Comparison of ENCODE assay signal across 28 mouse cellular contexts in the genomic region with DNA sequence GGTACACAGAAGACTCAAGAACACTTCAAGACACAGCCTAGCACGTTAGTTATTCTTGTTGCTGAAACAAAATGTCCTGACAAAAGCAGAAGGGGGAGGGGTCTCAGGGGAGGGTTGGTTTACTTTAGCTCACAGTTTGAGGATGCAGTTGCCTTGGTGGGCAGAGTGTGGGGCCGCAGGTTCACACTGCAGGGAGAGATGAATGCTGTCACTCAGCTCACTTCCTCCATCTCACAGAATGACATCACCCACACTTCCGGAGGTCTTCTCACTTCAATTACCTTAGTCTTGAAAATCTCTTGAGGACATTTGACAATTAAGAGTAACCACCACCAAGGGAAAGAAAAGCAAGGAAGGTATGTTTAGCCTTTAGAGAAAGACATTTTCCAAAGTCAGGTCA.
DNase-seq lines count a peak whose midpoint lies in the region; ATAC-seq and TF ChIP-seq lines count a peak whose summit lies in the region.
"Had no signal": no experiment of that assay in that cellular context is flagged by ENCODE, and none has a peak within 500 bp of the region (broad histone marks: within the 10 kb centered on the region; RNA-seq: fewer than 3 reads in every experiment).

No protein-coding gene starts in this region.

- peak overlapping the region; percentile 45 for H3K27ac ChIP-seq in heart, embryonic 15.5 days
- no peak overlapping the region for H3K27ac ChIP-seq in heart, embryonic 10.5 days
- H3K27ac ChIP-seq in liver, adult 2 months (replicated peaks; ENCODE audit: insufficient read depth, low read depth, low read length), result peak overlapping the region; percentile 51; the same call in 1 of the 2 replicates
- H3K27ac ChIP-seq in liver, postnatal 0 days (ENCODE audit: low read depth), result no peak overlapping the region
- H3K27ac ChIP-seq in embryonic facial prominence, embryonic 10.5 days (replicated peaks), result no peak overlapping the region
- H3K27ac ChIP-seq: forebrain, embryonic 10.5 days; forebrain, embryonic 13.5 days; hindbrain, embryonic 14.5 days; hindbrain, postnatal 0 days had no signal

- peaks cover 25% of the 10 kb centered on the region for H3K4me1 ChIP-seq in heart, embryonic 15.5 days (replicated peaks)
- peaks cover 22% of the 10 kb centered on the region for H3K4me1 ChIP-seq in heart, embryonic 10.5 days
- peaks cover 12% of the 10 kb centered on the region for H3K4me1 ChIP-seq in liver, adult 2 months (ENCODE audit: control insufficient read depth, insufficient read depth, low read length)
- H3K4me1 ChIP-seq in liver, postnatal 0 days (ENCODE audit: insufficient read depth), result peaks cover 10% of the 10 kb centered on the region
- peaks cover 36% of the 10 kb centered on the region for H3K4me1 ChIP-seq in embryonic facial prominence, embryonic 10.5 days
- H3K4me1 ChIP-seq: forebrain, embryonic 13.5 days had no signal

- ATAC-seq in heart, embryonic 15.5 days (replicated peaks; ENCODE audit: insufficient number of reproducible peaks, insufficient read depth, low FRiP score, low read depth), result no peak
- ATAC-seq in liver, postnatal 0 days, result no peak
- peak; percentile 25; the same call in 1 of the 2 replicates for ATAC-seq in granulocyte monocyte progenitor cell, adult 5-6 weeks (replicated peaks; ENCODE audit: poor library complexity, severe bottlenecking)
- ATAC-seq in frontal cortex, adult (ENCODE audit: low TSS enrichment), result no peak
- ATAC-seq: CD4-positive, CD25-positive, alpha-beta regulatory T cell, adult 4 months; forebrain, embryonic 13.5 days; forebrain, embryonic 16.5 days; hindbrain, postnatal 0 days; inflammation-experienced regulatory T-cells, adult 6 months; intestine, embryonic 16.5 days had no signal

- H3K9ac ChIP-seq in heart, embryonic 15.5 days, result no peak overlapping the region
- no peak overlapping the region for H3K9ac ChIP-seq in liver, adult 2 months (ENCODE audit: low read depth, low read length)
- no peak overlapping the region for H3K9ac ChIP-seq in liver, postnatal 0 days (replicated peaks)
- H3K9ac ChIP-seq: forebrain, embryonic 13.5 days; hindbrain, embryonic 14.5 days had no signal

- peaks cover 66% of the 10 kb centered on the region for H3K36me3 ChIP-seq in heart, embryonic 15.5 days
- peaks cover 79% of the 10 kb centered on the region for H3K36me3 ChIP-seq in heart, embryonic 10.5 days
- peaks cover 7% of the 10 kb centered on the region for H3K36me3 ChIP-seq in liver, adult 2 months (ENCODE audit: control insufficient read depth, insufficient read depth, low read length)
- H3K36me3 ChIP-seq in liver, postnatal 0 days (replicated peaks; ENCODE audit: insufficient read depth, low read length), result peaks cover 92% of the 10 kb centered on the region
- peaks cover 98% of the 10 kb centered on the region for H3K36me3 ChIP-seq in embryonic facial prominence, embryonic 10.5 days (replicated peaks)

- no peak for TF ChIP-seq POLR2A in liver, adult 2 months (IDR thresholded peaks at IDR 0.05; ENCODE audit: extremely low read depth, insufficient read depth, low read length)

- H3K4me2 ChIP-seq in heart, embryonic 15.5 days, result no peak overlapping the region
- H3K4me2 ChIP-seq in liver, postnatal 0 days (ENCODE audit: low read depth, low read length), result no peak overlapping the region
- H3K4me2 ChIP-seq: forebrain, embryonic 13.5 days; heart, embryonic 11.5 days; hindbrain, embryonic 14.5 days had no signal

- TF ChIP-seq EP300 in liver, postnatal 0 days (IDR thresholded peaks at IDR 0.05; ENCODE audit: low read depth), result no peak

- 80% methylated on average over 3 of the region's 3 CpGs for whole genome bisulfite sequencing in heart, embryonic 15.5 days
- WGBS in heart, embryonic 10.5 days, result 82% methylated on average over 3 of the region's 3 CpGs
- 77% methylated on average over 3 of the region's 3 CpGs for WGBS in liver, adult 2 months
- WGBS in liver, postnatal 0 days (ENCODE audit: insufficient replicate concordance), result 62% methylated on average over 3 of the region's 3 CpGs
- WGBS in embryonic facial prominence, embryonic 10.5 days, result 87% methylated on average over 3 of the region's 3 CpGs

- no peaks in the 10 kb centered on the region for H3K79me2 ChIP-seq in liver, adult 2 months (ENCODE audit: control insufficient read depth, insufficient read depth, low read length)

- no peaks in the 10 kb centered on the region for H3K9me3 ChIP-seq in heart, embryonic 15.5 days (replicated peaks)
- H3K9me3 ChIP-seq in heart, embryonic 10.5 days, result no peaks in the 10 kb centered on the region
- H3K9me3 ChIP-seq in liver, postnatal 0 days (ENCODE audit: low read length), result no peaks in the 10 kb centered on the region
- no peaks in the 10 kb centered on the region for H3K9me3 ChIP-seq in embryonic facial prominence, embryonic 10.5 days
- H3K9me3 ChIP-seq: forebrain, embryonic 10.5 days; forebrain, embryonic 13.5 days had no signal

- no peak for DNase-seq in heart, embryonic 10.5 days (ENCODE audit: low spot score)
- no peak for DNase-seq in liver, adult 2 months (ENCODE audit: extremely low read depth, low read depth, low spot score)
- no peak for DNase-seq in liver, postnatal 0 days
- DNase-seq in embryonic facial prominence, embryonic 10.5 days (ENCODE audit: low spot score), result no peak
- DNase-seq: adrenal gland, adult 2 months; adrenal gland, postnatal 25 days; cerebellum, adult 11-12 months; cerebellum, adult 8-10 months; cerebellum, postnatal 10 days; cerebellum, postnatal 36 days; embryo, embryonic 11 days; gastrocnemius, postnatal 36 days; heart, postnatal 10 days; heart, postnatal 4 days; kidney, adult 18-20 months; kidney, adult 9 months had no signal

- no peaks in the 10 kb centered on the region for H3K27me3 ChIP-seq in heart, embryonic 15.5 days
- H3K27me3 ChIP-seq in heart, embryonic 10.5 days (ENCODE audit: insufficient read depth, poor library complexity, severe bottlenecking), result no peaks in the 10 kb centered on the region
- H3K27me3 ChIP-seq in liver, adult 2 months (ENCODE audit: control insufficient read depth, insufficient read depth, low read length), result no peaks in the 10 kb centered on the region
- H3K27me3 ChIP-seq in liver, postnatal 0 days (ENCODE audit: insufficient read depth, low read length), result no peaks in the 10 kb centered on the region
- no peaks in the 10 kb centered on the region for H3K27me3 ChIP-seq in embryonic facial prominence, embryonic 10.5 days (replicated peaks; ENCODE audit: low read depth, poor library complexity, severe bottlenecking)
- H3K27me3 ChIP-seq: forebrain, embryonic 13.5 days had no signal

- H3K4me3 ChIP-seq in heart, embryonic 15.5 days, result no peak overlapping the region
- H3K4me3 ChIP-seq in heart, embryonic 10.5 days, result no peak overlapping the region
- no peak overlapping the region for H3K4me3 ChIP-seq in liver, adult 2 months (ENCODE audit: insufficient read depth, low read depth, low read length)
- no peak overlapping the region for H3K4me3 ChIP-seq in liver, postnatal 0 days (ENCODE audit: low read depth, low read length)
- no peak overlapping the region for H3K4me3 ChIP-seq in embryonic facial prominence, embryonic 10.5 days
- H3K4me3 ChIP-seq: forebrain, embryonic 10.5 days; forebrain, embryonic 13.5 days had no signal

- TF ChIP-seq CTCF in liver, adult 2 months (IDR thresholded peaks at IDR 0.05; ENCODE audit: low read depth, low read length), result no peak
- no peak for TF ChIP-seq CTCF in liver, postnatal 0 days (IDR thresholded peaks at IDR 0.05; ENCODE audit: low read depth)

Comparison
In these comparisons a context has a peak if more than half of its experiments do, and no peak if none do; other contexts are left out.
1. H3K27ac ChIP-seq: peak in heart, embryonic 15.5 days (single experiment) and liver, adult 2 months (single experiment); none in heart, embryonic 10.5 days (single experiment), liver, postnatal 0 days (single experiment) and embryonic facial prominence, embryonic 10.5 days (single experiment).